Mouse (Mus musculus): ENCODE measurements around the gene Nbea. TPM values are rescaled to one million over a fixed set of nuclear protein-coding genes. Genes with fewer than 3 reads are reported as not detected.

The Nbea gene
- polyA plus RNA-seq, 2 experiments = 0.76 to 1.3 TPM

- H3K36me3 ChIP-seq (replicated peaks; ENCODE audit: control insufficient read depth, insufficient read depth, low read depth) = no peaks in the 10 kb centered on the region
- 36% methylated on average over 8 of the region's 8 CpGs for WGBS (ENCODE audit: insufficient replicate concordance)
- no peak overlapping the region for H3K9ac ChIP-seq (replicated peaks)
- no peaks in the 10 kb centered on the region for H3K9me3 ChIP-seq (ENCODE audit: control insufficient read depth, low read length)
- peaks cover 49% of the 10 kb centered on the region for H3K27me3 ChIP-seq (ENCODE audit: control insufficient read depth, insufficient read depth, low read length)
- TF ChIP-seq CTCF (IDR thresholded peaks at IDR 0.05; ENCODE audit: low read depth) (no peak), EP300 (IDR thresholded peaks at IDR 0.05; ENCODE audit: low read depth) (no peak)
- H3K4me1 ChIP-seq (replicated peaks; ENCODE audit: control insufficient read depth in 2 of 2, insufficient read depth in 2 of 2, low read length in 1 of 2) = no peaks in the 10 kb centered on the region
- DNase-seq (ENCODE audit: low read depth in 3 of 3, low spot score in 3 of 3) = no peak
- no peak for ATAC-seq (ENCODE audit: insufficient read depth)
- H3K27ac ChIP-seq = no peak overlapping the region
- no peak overlapping the region for H3K4me3 ChIP-seq (ENCODE audit: insufficient read depth in 1 of 2, low read depth in 2 of 2, low read length in 2 of 2)
- no peak overlapping the region for H3K4me2 ChIP-seq (ENCODE audit: low read depth)
Observed at GRCm38 (mm10) chr3:55778764-55779730, 404.5 kb downstream of the Nbea start.

- TF ChIP-seq CTCF (IDR thresholded peaks at IDR 0.05; ENCODE audit: low read depth) = no peak
- no peaks in the 10 kb centered on the region for H3K36me3 ChIP-seq (replicated peaks; ENCODE audit: control insufficient read depth, insufficient read depth, low read depth)
Observed at GRCm38 (mm10) chr3:55777501-55777900, 406.0 kb downstream of the Nbea start.

GRCm38 (mm10) chr3:55775753-55776152 is 407.7 kb downstream of the Nbea start:
- Histone ChIP-seq H3K4me2 (ENCODE audit: low read depth) (no peak overlapping the region), H3K4me1 (replicated peaks; ENCODE audit: control insufficient read depth in 2 of 2, insufficient read depth in 2 of 2, low read length in 1 of 2) (no peaks in the 10 kb centered on the region)
- WGBS (ENCODE audit: insufficient replicate concordance) = 59% methylated on average over 6 of the region's 6 CpGs

More at GRCm38 (mm10) chr3:55777501-55777900, 406.0 kb downstream of the Nbea start:
- no peak overlapping the region for H3K27ac ChIP-seq
- H3K4me3 ChIP-seq (ENCODE audit: insufficient read depth in 1 of 2, low read depth in 2 of 2, low read length in 2 of 2) = no peak overlapping the region
- no peaks in the 10 kb centered on the region for H3K4me1 ChIP-seq (replicated peaks; ENCODE audit: control insufficient read depth in 2 of 2, insufficient read depth in 2 of 2, low read length in 1 of 2)
- H3K9ac ChIP-seq (replicated peaks) = no peak overlapping the region
- no peak overlapping the region for H3K4me2 ChIP-seq (ENCODE audit: low read depth)
- no peaks in the 10 kb centered on the region for H3K9me3 ChIP-seq (ENCODE audit: control insufficient read depth, low read length)
- no peak for DNase-seq (ENCODE audit: low read depth in 3 of 3, low spot score in 3 of 3)
- 53% methylated on average over 4 of the region's 4 CpGs for WGBS (ENCODE audit: insufficient replicate concordance)
- no peak for ATAC-seq (ENCODE audit: insufficient read depth)
- H3K27me3 ChIP-seq (ENCODE audit: control insufficient read depth, insufficient read depth, low read length) = peaks cover 34% of the 10 kb centered on the region

GRCm38 (mm10) chr3:55775245-55775644 is 408.3 kb downstream of the Nbea start:
- no peak for ATAC-seq (ENCODE audit: insufficient read depth)
- H3K27me3 ChIP-seq (ENCODE audit: control insufficient read depth, insufficient read depth, low read length) = peaks cover 11% of the 10 kb centered on the region
- no peaks in the 10 kb centered on the region for H3K4me1 ChIP-seq (replicated peaks; ENCODE audit: control insufficient read depth in 2 of 2, insufficient read depth in 2 of 2, low read length in 1 of 2)
- H3K36me3 ChIP-seq (replicated peaks; ENCODE audit: control insufficient read depth, insufficient read depth, low read depth) = no peaks in the 10 kb centered on the region
- no peak overlapping the region for H3K4me2 ChIP-seq (ENCODE audit: low read depth)
- H3K27ac ChIP-seq = no peak overlapping the region
- no peak for DNase-seq (ENCODE audit: low read depth in 3 of 3, low spot score in 3 of 3)
- no peak overlapping the region for H3K4me3 ChIP-seq (ENCODE audit: insufficient read depth in 1 of 2, low read depth in 2 of 2, low read length in 2 of 2)
- no peaks in the 10 kb centered on the region for H3K9me3 ChIP-seq (ENCODE audit: control insufficient read depth, low read length)
- TF ChIP-seq CTCF (IDR thresholded peaks at IDR 0.05; ENCODE audit: low read depth) (no peak), EP300 (IDR thresholded peaks at IDR 0.05; ENCODE audit: low read depth) (no peak)
- 76% methylated on average over 7 of the region's 7 CpGs for WGBS (ENCODE audit: insufficient replicate concordance)
- H3K9ac ChIP-seq (replicated peaks) = no peak overlapping the region

More at GRCm38 (mm10) chr3:55775753-55776152, 407.7 kb downstream of the Nbea start:
- no peak overlapping the region for H3K4me3 ChIP-seq (ENCODE audit: insufficient read depth in 1 of 2, low read depth in 2 of 2, low read length in 2 of 2)
- peaks cover 16% of the 10 kb centered on the region for H3K27me3 ChIP-seq (ENCODE audit: control insufficient read depth, insufficient read depth, low read length)
- DNase-seq (ENCODE audit: low read depth in 3 of 3, low spot score in 3 of 3) = no peak
- H3K36me3 ChIP-seq (replicated peaks; ENCODE audit: control insufficient read depth, insufficient read depth, low read depth) = no peaks in the 10 kb centered on the region
- no peak overlapping the region for H3K9ac ChIP-seq (replicated peaks)
- TF ChIP-seq CTCF (IDR thresholded peaks at IDR 0.05; ENCODE audit: low read depth) (no peak), EP300 (IDR thresholded peaks at IDR 0.05; ENCODE audit: low read depth) (no peak)
- ATAC-seq (ENCODE audit: insufficient read depth) = no peak
- no peak overlapping the region for H3K27ac ChIP-seq
- H3K9me3 ChIP-seq (ENCODE audit: control insufficient read depth, low read length) = no peaks in the 10 kb centered on the region

- Histone ChIP-seq H3K9me3 (ENCODE audit: control insufficient read depth, low read length) (no peaks in the 10 kb centered on the region), H3K36me3 (replicated peaks; ENCODE audit: control insufficient read depth, insufficient read depth, low read depth) (no peaks in the 10 kb centered on the region), H3K9ac (replicated peaks) (no peak overlapping the region), H3K4me1 (replicated peaks; ENCODE audit: control insufficient read depth in 2 of 2, insufficient read depth in 2 of 2, low read length in 1 of 2) (no peaks in the 10 kb centered on the region), H3K4me3 (ENCODE audit: insufficient read depth in 1 of 2, low read depth in 2 of 2, low read length in 2 of 2) (no peak overlapping the region), H3K4me2 (ENCODE audit: low read depth) (no peak overlapping the region), H3K27me3 (ENCODE audit: control insufficient read depth, insufficient read depth, low read length) (peaks cover 3% of the 10 kb centered on the region), H3K27ac (no peak overlapping the region)
- no peak for ATAC-seq (ENCODE audit: insufficient read depth)
- TF ChIP-seq CTCF (IDR thresholded peaks at IDR 0.05; ENCODE audit: low read depth) (no peak), EP300 (IDR thresholded peaks at IDR 0.05; ENCODE audit: low read depth) (no peak)
- no peak for DNase-seq (ENCODE audit: low read depth in 3 of 3, low spot score in 3 of 3)
- WGBS (ENCODE audit: insufficient replicate concordance) = 49% methylated on average over 6 of the region's 6 CpGs
Observed at GRCm38 (mm10) chr3:55774203-55774602, 409.3 kb downstream of the Nbea start.

Data from liver, embryonic 14.5 days (tissue).